Mouse (Mus musculus) stomach, embryonic 14.5 days (tissue): Measurements from ENCODE around the gene Hist1h4m. TPM values are rescaled to one million over a fixed set of nuclear protein-coding genes. Genes with fewer than 3 reads are reported as not detected.

Source experiments
- ATAC-seq: fragments of 200-750 bp; cut with Nextera tagmentation; 2 replicates; pipeline ENCODE4 v1.8.0; 2017; ENCODE audit warnings: low read depth, moderate TSS enrichment; ENCODE audit not compliant: insufficient number of reproducible peaks, insufficient read depth, low FRiP score
- H3K27ac ChIP-seq: fragments of 300-500 bp; sonication (generic); 2 replicates; pipeline ENCODE4 v1.5.1; 2014; ENCODE audit warnings: mild to moderate bottlenecking, low read length, moderate library complexity, mixed read lengths
- H3K27me3 ChIP-seq: fragments of 300-500 bp; sonication (generic); 2 replicates; pipeline ENCODE4 v1.6.1; 2014; ENCODE audit warnings: low read length, control low read depth, mixed read lengths; ENCODE audit not compliant: control insufficient read depth, insufficient read depth
- H3K36me3 ChIP-seq: fragments of 300-500 bp; sonication (generic); 2 replicates; pipeline ENCODE4 v1.6.1; 2014; ENCODE audit warnings: mild to moderate bottlenecking, control low read depth, low read length, moderate library complexity, mixed read lengths; ENCODE audit not compliant: control insufficient read depth, insufficient read depth
- H3K4me1 ChIP-seq: fragments of 300-500 bp; sonication (generic); 2 replicates; pipeline ENCODE4 v1.6.1; 2014; ENCODE audit warnings: low read length, control low read depth, mixed read lengths; ENCODE audit not compliant: control insufficient read depth, insufficient read depth
- H3K4me2 ChIP-seq: fragments of 300-500 bp; sonication (generic); replicated peaks from 2 replicates; pipeline ENCODE4 v1.6.1; 2014; ENCODE audit warnings: low read depth, low read length, control low read depth
- H3K4me3 ChIP-seq: fragments of 300-500 bp; sonication (generic); 2 replicates; pipeline ENCODE4 v1.5.1; 2014; ENCODE audit warnings: low read depth, low read length, control low read depth
- H3K9ac ChIP-seq: fragments of 300-500 bp; sonication (generic); replicated peaks from 2 replicates; pipeline ENCODE4 v1.6.1; 2014; ENCODE audit warnings: low read depth, mild to moderate bottlenecking, control low read depth, low read length, moderate library complexity, mixed read lengths
- H3K9me3 ChIP-seq: fragments of 300-500 bp; sonication (generic); 2 replicates; pipeline ENCODE4 v1.6.1; 2016; ENCODE audit warnings: low read depth, low read length, control low read depth; ENCODE audit not compliant: control insufficient read depth
- WGBS: fragments of 180-500 bp; shearing (Covaris S2); extraction: QIAGEN DNeasy Blood & Tissue Kit; methylation state at CpG from one replicate; pipeline ENCODE4 v1.1.7; 2014; 5-methylcytosine and 5-hydroxymethylcytosine counted together
- microRNA-seq: library from miRNA; unstranded; fragments of <30 nt; microRNA quantifications from one replicate; pipeline ENCODE4, GENCODE M21; 2016
- polyA plus RNA-seq: library from polyadenylated mRNA; unstranded; fragments of >200 nt; fragmentation: Nextera tagmentation; extraction: Ambion mirVana; gene quantifications from 2 replicates; pipeline ENCODE4 v1.2.1, GENCODE M21; 2014

The Hist1h4m gene
- polyA plus RNA-seq, 1 experiment from 2014 or later = not detected

DNA sequence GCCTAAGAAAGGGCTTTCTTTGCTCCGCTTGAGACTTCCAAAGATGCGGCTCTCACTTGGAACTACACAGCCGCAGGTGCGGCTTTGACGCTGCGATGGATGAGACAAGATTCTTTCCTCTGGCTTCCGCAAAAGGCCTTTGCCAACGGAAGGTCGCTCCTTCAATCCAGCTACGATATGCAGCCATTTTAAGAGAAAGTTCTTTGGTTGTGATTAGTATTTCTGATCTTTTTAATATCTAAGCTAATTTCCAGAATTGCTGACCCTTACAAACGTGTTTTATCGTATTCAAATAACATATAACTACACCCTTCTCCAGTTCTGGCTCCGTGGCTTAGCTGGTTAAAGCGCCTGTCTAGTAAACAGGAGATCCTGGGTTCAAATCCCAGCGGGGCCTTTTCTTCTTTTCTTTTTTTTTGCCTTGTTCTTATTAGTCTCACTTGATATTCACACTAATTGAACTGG is 44.2 kb downstream of the Hist1h4m start:
- Histone ChIP-seq H3K27me3 (no peaks in the 10 kb centered on the region), H3K4me2 (peak overlapping the region; percentile 53), H3K9ac (0 out of 2 replicates have a peak overlapping the region, but pooled peaks have one; percentile 14), H3K36me3 (no peaks in the 10 kb centered on the region), H3K27ac (no peak overlapping the region), H3K4me1 (no peaks in the 10 kb centered on the region), H3K9me3 (no peaks in the 10 kb centered on the region), H3K4me3 (peak overlapping the region; percentile 37)
- no peak for ATAC-seq
- 3% methylated on average over 15 of the region's 15 CpGs for WGBS

DNA sequence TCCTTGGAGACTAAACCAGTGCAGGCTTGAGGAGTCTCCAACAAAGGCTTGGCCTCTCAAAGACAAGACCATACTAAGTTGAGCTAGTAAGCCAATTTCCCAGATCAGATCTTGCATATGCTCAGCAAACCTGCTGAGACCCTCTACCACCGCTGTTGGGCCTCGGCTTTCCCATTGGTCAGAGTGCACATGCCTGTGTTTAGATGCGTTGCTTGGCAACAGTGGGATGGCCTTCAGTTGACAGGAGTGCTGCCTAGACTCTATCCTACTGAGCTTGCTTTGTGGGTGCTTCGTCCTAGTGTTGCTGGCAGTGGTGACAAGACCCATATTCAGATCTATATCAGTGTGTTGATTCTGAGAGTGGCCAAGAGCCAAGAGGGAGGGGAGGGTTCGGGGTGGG is 50.1 kb downstream of the Hist1h4m start:
- Histone ChIP-seq H3K27ac (no peak overlapping the region), H3K27me3 (no peaks in the 10 kb centered on the region), H3K9me3 (no peaks in the 10 kb centered on the region), H3K4me3 (no peak overlapping the region), H3K4me2 (no peak overlapping the region), H3K36me3 (no peaks in the 10 kb centered on the region), H3K4me1 (no peaks in the 10 kb centered on the region), H3K9ac (no peak overlapping the region)
- ATAC-seq = no peak
- WGBS = 13% methylated on average over 5 of the region's 5 CpGs

Small RNAs within 50 kb of the gene (microRNA-seq; reads per million reads assigned to microRNA genes)
- not detected for gene Gm19658
- gene Gm44346 = not detected
- not detected for gene Gm44466

Other genes with a start within 250 kb of the Hist1h4m start
- gene Olfr1364, start 230.0 kb upstream of the Hist1h4m start, polyA plus RNA-seq = not detected in 2 replicates
- gene Olfr1362, start 197.7 kb upstream of the Hist1h4m start, polyA plus RNA-seq = not detected in 2 replicates
- gene Olfr11, start 169.2 kb upstream of the Hist1h4m start, polyA plus RNA-seq = not detected in 2 replicates
- not detected in 2 replicates for gene Olfr1361, start 148.4 kb upstream of the Hist1h4m start, polyA plus RNA-seq
- not detected in 2 replicates for gene Olfr1360, start 134.3 kb upstream of the Hist1h4m start, polyA plus RNA-seq
- not detected in 2 replicates for gene Olfr1359, start 113.6 kb upstream of the Hist1h4m start, polyA plus RNA-seq
- 3.7 and 4.3 TPM in 2 replicates for gene Hist1h2bl, start 95.6 kb upstream of the Hist1h4m start, polyA plus RNA-seq
- 8.8 and 36.0 TPM in 2 replicates for gene Hist1h2ai, start 95.3 kb upstream of the Hist1h4m start, polyA plus RNA-seq
- 9.0 and 13.1 TPM in 2 replicates for gene Hist1h3h, start 94.1 kb upstream of the Hist1h4m start, polyA plus RNA-seq
- gene Hist1h2bm, start 89.7 kb upstream of the Hist1h4m start, polyA plus RNA-seq = 3.1 TPM in 2 replicates
- 4.1 and 4.5 TPM in 2 replicates for gene Hist1h4j, start 76.7 kb upstream of the Hist1h4m start, polyA plus RNA-seq
- gene Hist1h4k, start 61.2 kb upstream of the Hist1h4m start, polyA plus RNA-seq = 10.9 and 13.1 TPM in 2 replicates
- gene Hist1h2ak, start 57.9 kb upstream of the Hist1h4m start, polyA plus RNA-seq = 10.1 and 13.3 TPM in 2 replicates
- 3.1 and 5.0 TPM in 2 replicates for gene Hist1h2bn, start 57.6 kb upstream of the Hist1h4m start, polyA plus RNA-seq
- gene Hist1h1b, start 31.1 kb upstream of the Hist1h4m start, polyA plus RNA-seq = 14.8 and 20.1 TPM in 2 replicates
- gene Hist1h3i, start 28.4 kb upstream of the Hist1h4m start, polyA plus RNA-seq = 166 and 187 TPM in 2 replicates
- gene Hist1h2an, start 24.5 kb upstream of the Hist1h4m start, polyA plus RNA-seq = 11.4 TPM in 1 of 2 replicates, not detected in the other
- gene Hist1h2bp, start 24.3 kb upstream of the Hist1h4m start, polyA plus RNA-seq = 1.4 and 1.8 TPM in 2 replicates
- gene Hist1h2bq, start 1.5 kb upstream of the Hist1h4m start, polyA plus RNA-seq = 17.5 and 19.7 TPM in 2 replicates
- gene Hist1h2ao, start 1.3 kb upstream of the Hist1h4m start, polyA plus RNA-seq = not detected in 2 replicates
- gene Hist1h4n, start 20.4 kb downstream of the Hist1h4m start, polyA plus RNA-seq = 18.2 and 28.4 TPM in 2 replicates
- 3,565 and 4,516 TPM in 2 replicates for gene Hist1h2ap, start 21.8 kb downstream of the Hist1h4m start, polyA plus RNA-seq
- gene Hist1h2br, start 22.0 kb downstream of the Hist1h4m start, polyA plus RNA-seq = 24.3 and 25.5 TPM in 2 replicates
- 16.5 and 16.8 TPM in 2 replicates for gene Zfp184, start 133.3 kb downstream of the Hist1h4m start, polyA plus RNA-seq
- not detected in 2 replicates for gene Pom121l2, start 169.4 kb downstream of the Hist1h4m start, polyA plus RNA-seq
- gene Prss16, start 198.0 kb downstream of the Hist1h4m start, polyA plus RNA-seq = 0.15 and 0.75 TPM in 2 replicates
- 10.3 and 12.7 TPM in 2 replicates for gene Hist1h2ah, start 223.8 kb downstream of the Hist1h4m start, polyA plus RNA-seq
- gene Hist1h2bk, start 224.1 kb downstream of the Hist1h4m start, polyA plus RNA-seq = 7.0 and 7.5 TPM in 2 replicates
- gene Hist1h4i, start 229.6 kb downstream of the Hist1h4m start, polyA plus RNA-seq = 19.1 and 22.4 TPM in 2 replicates
- 43.8 and 54.9 TPM in 2 replicates for gene Hist1h2ag, start 231.2 kb downstream of the Hist1h4m start, polyA plus RNA-seq
- gene Hist1h2bj, start 231.5 kb downstream of the Hist1h4m start, polyA plus RNA-seq = 8.6 and 12.4 TPM in 2 replicates